Mouse (Mus musculus) layer of hippocampus, adult 2 months (tissue): Measurements from ENCODE around the gene Btf3. TPM values are rescaled to one million over a fixed set of nuclear protein-coding genes. Genes with fewer than 3 reads are reported as not detected.

Source experiments
- DNase-seq, 2 experiments: peaks; one replicate each; pipeline ENCODE4 v3.0.0; 2022; ENCODE audit warnings: low spot score in 2 of 2
- H3K27ac ChIP-seq: fragments of 200-600 bp; 2 replicates; pipeline ENCODE4 v1.8.1; 2022
- H3K4me3 ChIP-seq: fragments of 200-600 bp; 2 replicates; pipeline ENCODE4 v1.8.1; 2022; ENCODE audit warnings: mild to moderate bottlenecking
- CTCF ChIP-seq: fragments of 200-600 bp; conservative IDR thresholded peaks from 2 replicates; pipeline ENCODE4 v1.8.1; 2022; ENCODE audit warnings: antibody characterized with exemption, mild to moderate bottlenecking, moderate library complexity
- total RNA-seq, 2 experiments: library from RNA; stranded (reverse); gene quantifications; 2 replicates each; pipeline ENCODE4 v1.2.3; 2021

The Btf3 gene
- total RNA-seq, 2 experiments from 2014 or later, result 198 TPM

DNA sequence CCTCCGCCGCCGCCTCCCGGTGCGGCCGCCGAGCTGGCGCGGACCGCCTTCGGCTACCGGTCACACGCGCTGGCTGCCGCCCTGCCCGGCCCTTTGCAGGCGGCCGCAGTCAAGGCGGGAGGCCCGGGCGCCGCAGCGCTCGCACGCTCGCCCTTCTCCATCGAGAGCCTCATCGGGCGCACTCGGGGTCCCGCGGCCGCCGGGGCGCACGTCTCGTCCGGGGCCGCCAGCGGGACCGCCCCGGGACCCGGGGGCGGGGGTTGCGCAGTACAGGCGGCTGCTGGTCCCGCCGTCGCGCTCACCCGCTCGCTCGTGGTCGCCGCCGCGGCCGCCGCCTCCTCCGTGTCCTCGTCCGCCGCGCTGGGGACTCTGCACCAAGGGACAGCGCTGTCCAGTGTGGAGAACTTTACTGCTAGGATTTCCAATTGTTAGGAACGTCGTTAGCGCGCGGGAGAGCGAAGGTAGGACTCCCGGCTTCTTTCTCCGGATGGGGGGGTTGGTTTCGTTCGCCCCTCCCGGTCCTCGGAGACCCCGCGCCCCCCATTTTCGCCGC is 38.8 kb upstream of the Btf3 start:
- H3K4me3 ChIP-seq, result no peak overlapping the region; the same call in 1 of the 2 replicates
- no peak for TF ChIP-seq CTCF
- H3K27ac ChIP-seq, result no peak overlapping the region
- DNase-seq, result no peak

GRCm38 (mm10) chr13:98354871-98355558 is 38.2 kb upstream of the Btf3 start:
- no peak for TF ChIP-seq CTCF
- Histone ChIP-seq H3K27ac (no peak overlapping the region), H3K4me3 (peak overlapping the region; percentile 27; the same call in 1 of the 2 replicates)
- no peak for DNase-seq

- DNase-seq, result no peak
- no peak within 1 kb of the TSS for H3K27ac ChIP-seq
- no peak for TF ChIP-seq CTCF
- H3K4me3 ChIP-seq, result peak within 1 kb of the TSS; percentile 35
These were observed 37.4 kb upstream of the Btf3 start, which contains the start of gene Foxd1 for GRCm38 (mm10) chr13:98354090-98354801. Gene Foxd1 (plus strand): TSS chr13:98354242.

DNA sequence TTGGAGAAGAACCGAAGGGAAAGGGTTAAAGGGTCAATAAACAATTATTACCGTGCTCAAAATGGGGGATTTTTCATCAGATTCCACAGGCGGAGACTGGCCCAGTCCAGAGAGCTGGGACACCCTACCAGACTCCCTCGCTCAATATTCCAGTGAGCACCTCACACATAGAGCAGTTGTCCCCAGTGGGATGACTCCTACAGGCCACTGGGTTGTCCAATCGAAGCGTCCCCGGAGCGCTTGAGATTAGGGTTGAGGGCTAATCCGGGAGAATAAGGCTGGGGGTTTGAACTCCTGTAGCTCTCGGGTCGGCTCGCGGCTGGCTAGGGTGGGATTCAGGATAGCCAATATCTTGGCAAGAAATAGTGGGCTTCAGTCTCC is 36.9 kb upstream of the Btf3 start:
- no peak for TF ChIP-seq CTCF
- H3K4me3 ChIP-seq, result peak overlapping the region; percentile 35; the same call in 1 of the 2 replicates

DNA sequence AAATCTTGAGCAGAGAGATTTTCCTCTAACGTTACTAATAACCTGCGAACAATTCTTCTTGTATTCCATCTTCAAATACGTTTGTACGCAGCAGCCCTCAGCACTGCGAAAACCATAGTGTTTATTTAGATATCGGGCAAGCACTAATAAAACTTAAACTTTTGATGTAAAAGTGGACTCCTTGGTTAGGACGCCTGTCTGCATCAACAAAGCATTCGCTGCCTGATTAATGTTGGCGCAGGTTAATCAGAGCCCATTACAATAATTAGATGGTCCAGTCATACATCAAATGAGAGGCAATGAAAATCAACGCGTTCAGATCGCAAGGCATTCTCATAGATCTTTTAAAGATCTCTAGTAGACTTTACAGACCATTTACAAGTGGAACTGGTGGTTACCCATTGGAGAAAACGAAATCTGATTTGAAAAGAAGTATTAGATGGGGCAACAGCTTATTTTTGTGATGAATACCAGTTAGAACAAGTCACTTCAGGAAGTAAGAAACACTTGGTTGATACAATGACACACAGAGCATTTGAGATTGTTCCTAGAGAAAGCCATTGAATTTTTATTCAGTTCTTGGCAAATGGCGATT is 35.7 kb upstream of the Btf3 start:
- no peak for TF ChIP-seq CTCF

More for the DNA sequence above, 36.9 kb upstream of the Btf3 start:
- H3K27ac ChIP-seq, result no peak overlapping the region
- no peak for DNase-seq

DNA sequence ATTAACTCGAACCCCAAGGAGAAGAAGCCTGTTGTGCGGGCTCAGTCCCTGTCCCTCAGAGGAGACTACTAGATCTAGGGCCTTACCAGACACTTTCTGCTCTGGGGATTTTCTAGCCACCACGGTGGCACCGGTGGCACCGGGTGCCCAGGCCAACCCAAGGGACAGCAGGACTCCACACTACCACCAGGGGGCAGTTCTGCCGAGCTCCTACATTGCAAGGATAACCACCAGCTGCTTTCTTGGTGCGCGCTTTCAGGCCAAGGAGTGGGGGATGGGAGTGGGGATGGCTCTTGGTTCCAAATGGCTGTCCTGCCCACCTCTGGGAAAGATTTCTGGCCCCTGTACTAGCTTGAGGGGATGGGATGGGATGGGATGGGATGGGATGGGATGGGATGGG is 34.7 kb upstream of the Btf3 start:
- peak; percentile 64 for TF ChIP-seq CTCF
- no peak for DNase-seq

More for the DNA sequence above, 35.7 kb upstream of the Btf3 start:
- Histone ChIP-seq H3K4me3 (no peak overlapping the region), H3K27ac (no peak overlapping the region)
- no peak for DNase-seq

DNA sequence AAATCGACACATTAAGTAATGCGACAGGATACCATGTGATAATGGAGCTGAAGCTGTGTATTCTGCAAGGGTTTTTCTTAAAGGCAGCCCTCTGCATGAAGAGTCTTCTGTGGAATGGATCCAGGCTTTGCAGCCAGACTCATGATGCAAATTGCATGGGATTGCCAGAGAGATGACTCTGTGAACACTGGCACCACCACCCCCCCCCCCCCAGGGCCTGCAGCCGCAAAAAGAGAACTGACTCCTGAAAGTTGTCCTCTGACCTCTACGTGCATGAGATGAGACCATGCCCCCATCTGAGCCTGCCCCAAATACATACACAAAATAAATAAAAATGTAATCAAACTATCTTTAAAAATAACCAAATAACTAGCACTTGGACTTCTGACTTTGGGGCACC is 32.7 kb upstream of the Btf3 start:
- no peak for DNase-seq
- no peak for TF ChIP-seq CTCF
- Histone ChIP-seq H3K4me3 (no peak overlapping the region), H3K27ac (no peak overlapping the region)

More for the DNA sequence above, 34.7 kb upstream of the Btf3 start:
- no peak overlapping the region for H3K27ac ChIP-seq
- H3K4me3 ChIP-seq, result no peak overlapping the region

- H3K27ac ChIP-seq, result no peak overlapping the region
- no peak for TF ChIP-seq CTCF
- DNase-seq, result no peak
These were observed 23.7 kb upstream of the Btf3 start for GRCm38 (mm10) chr13:98340506-98340905.

GRCm38 (mm10) chr13:98336205-98336604 is 19.4 kb upstream of the Btf3 start:
- DNase-seq, result no peak
- no peak overlapping the region for H3K4me3 ChIP-seq
- TF ChIP-seq CTCF, result no peak
- no peak overlapping the region for H3K27ac ChIP-seq

More at GRCm38 (mm10) chr13:98340506-98340905, 23.7 kb upstream of the Btf3 start:
- H3K4me3 ChIP-seq, result no peak overlapping the region

DNA sequence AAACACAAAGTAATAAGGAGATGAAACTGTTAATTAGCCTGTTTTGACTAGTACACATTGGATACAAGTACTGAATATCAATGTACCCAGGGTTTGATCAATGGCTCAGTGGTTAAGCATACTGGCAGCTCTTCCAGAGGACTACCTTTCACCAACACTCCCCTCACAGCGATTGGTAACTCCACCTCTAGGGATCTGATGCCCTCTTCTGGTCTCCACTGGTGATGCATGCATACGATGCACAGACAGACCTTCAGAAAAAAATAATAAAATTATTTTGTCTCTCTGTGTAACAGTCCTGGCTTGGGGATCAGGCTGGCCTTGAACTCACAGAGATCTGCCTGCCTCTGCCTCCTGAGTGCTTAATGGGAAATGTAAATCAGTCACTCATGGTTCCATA is 15.3 kb upstream of the Btf3 start:
- peak; percentile 77 for TF ChIP-seq CTCF
- peak in 1 of 2 experiments; percentile 55 for DNase-seq
- Histone ChIP-seq H3K4me3 (no peak overlapping the region), H3K27ac (no peak overlapping the region)

- no peak overlapping the region for H3K27ac ChIP-seq
- no peak for TF ChIP-seq CTCF
- no peak for DNase-seq
- no peak overlapping the region for H3K4me3 ChIP-seq
These were observed 8.2 kb upstream of the Btf3 start for GRCm38 (mm10) chr13:98325034-98325433.

DNA sequence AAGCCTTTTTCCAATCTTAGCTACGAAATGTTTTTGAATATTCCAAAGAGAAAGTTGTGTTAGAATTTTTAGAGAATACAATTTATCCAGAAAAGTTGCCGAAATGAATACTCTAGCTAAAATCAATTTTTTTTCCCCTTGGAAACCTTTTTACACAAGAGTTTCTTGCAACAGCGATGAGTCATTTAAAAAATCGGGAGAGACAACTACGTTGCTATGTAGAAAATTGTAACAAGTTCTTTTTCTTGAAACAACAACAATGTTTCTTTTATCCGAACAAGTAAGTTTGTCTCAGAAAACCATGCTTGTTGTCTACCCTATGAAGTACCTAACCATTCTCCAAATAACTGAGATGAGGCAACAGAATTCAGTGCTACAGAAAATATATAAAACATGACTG is 1.1 kb upstream of the Btf3 start:
- no peak for TF ChIP-seq CTCF
- H3K27ac ChIP-seq, result no peak overlapping the region
- peak overlapping the region; percentile 87 for H3K4me3 ChIP-seq
- DNase-seq, result no peak

DNA sequence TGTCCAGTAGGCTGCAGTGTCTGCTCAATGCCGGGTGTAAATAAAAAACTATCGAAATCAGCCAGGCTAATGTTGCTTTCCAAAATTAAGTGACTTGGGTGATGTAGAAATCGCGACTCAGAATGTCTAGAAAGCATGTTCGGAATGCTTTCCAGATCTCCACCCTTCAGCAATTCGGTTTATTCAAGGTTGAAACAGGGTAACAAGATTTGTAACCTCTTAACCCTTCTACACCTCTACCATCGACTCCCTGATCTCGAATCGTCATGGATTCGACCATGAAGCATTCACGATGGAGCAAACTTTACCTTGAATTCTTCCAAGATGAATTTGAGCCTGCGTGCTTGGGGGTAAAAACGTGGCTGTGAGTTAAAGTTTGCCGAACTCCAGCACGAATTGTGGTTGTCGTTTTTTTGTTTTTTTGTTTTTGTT is 456 bp upstream of the Btf3 start:
- Histone ChIP-seq H3K27ac (peak overlapping the region; percentile 93), H3K4me3 (peak overlapping the region; percentile 87)
- TF ChIP-seq CTCF, result no peak
- DNase-seq, result no peak
